Mouse (Mus musculus): ENCODE data around the gene Scgb2a2. TPM values are rescaled to one million over a fixed set of nuclear protein-coding genes. Genes with fewer than 3 reads are reported as not detected.
"Not testable (repeated sequence)": the region's sequence is repeated elsewhere in the genome, so short reads cannot be mapped to it uniquely, and the experiment has no call there.

Gene Scgb2a2
- not detected for polyA plus RNA-seq (2017; shearing (Covaris generic))

GRCm38 (mm10) chr19:9847262-9847661 is at the start of gene Scgb2a2:
TSS of gene Scgb2a2 (plus strand) at chr19:9847562.
- ATAC-seq = no peak

DNA sequence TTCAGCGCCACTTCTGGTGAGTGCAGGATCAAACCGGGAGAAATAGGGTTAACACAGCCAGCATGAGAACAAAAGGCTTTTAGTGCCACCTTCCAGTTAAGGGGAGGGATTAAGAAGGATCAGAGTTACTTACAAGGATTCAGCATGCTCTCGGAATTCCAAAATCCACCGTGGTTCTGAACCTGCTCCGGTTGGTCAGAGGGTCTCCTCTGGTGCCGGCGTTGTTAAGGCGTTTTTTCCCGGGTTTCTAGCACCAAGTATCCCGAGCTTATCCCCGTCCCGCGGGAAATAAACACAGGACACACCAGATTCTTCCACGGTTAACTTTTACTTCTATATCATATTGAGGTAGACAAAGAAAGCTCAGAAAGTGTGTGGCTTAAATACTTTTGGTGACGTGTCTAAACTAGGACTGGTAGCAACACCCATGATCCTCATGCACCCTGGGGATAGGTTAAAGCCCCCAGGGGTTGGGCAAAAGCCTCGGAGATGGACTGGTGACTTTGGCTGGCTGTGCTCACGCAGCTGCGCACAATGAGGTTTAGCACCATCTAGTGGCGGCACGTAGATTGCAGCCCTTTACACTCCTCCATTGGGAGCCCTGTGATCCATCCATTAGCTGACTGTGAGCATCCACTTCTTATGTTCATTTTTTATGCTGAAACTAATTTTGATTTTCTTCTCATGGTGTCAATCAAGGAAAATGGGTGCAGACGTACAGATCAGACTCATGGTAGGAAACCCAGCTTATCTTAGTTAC is 10.6 kb upstream of the Scgb2a2 start:
- ATAC-seq = not testable (repeated sequence)

GRCm38 (mm10) chr19:9837341-9837715 is 10.0 kb upstream of the Scgb2a2 start:
- ATAC-seq = no peak

DNA sequence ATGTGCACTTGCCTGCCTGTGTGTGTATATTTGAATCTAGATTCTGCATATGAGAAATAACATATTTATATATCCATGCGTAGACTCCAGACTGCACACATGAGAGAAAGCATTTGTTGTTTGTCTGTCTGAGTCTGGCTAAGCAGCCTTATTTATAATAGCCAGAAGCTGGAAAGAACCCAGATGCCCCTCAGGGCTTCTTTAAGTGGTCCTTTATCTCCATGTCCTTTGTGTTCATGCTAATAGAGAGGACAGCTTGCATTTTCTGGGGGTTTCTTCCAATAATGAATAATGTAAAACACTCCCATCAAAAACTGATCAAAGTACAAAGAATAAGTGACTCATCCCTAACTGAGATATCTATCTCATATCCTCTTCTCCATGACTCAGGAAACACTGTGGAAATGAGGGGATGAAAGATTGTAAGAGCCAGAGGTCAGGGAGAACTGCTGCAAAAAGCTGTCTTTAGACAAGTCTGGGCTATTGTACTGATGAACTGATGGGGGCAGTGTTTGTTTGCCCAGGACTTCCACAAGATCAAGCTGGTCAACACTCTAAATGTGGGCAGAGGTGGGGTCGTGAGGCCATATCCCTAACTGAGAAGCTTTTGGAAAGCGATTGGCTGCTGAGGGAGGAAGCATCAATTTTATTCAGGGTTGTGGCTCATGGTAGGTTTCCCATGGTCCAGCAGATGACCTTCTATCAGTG is 2.2 kb downstream of the Scgb2a2 start:
- ATAC-seq = not testable (repeated sequence)

GRCm38 (mm10) chr19:9860821-9861220 is 13.5 kb downstream of the Scgb2a2 start:
- not testable (repeated sequence) for ATAC-seq

DNA sequence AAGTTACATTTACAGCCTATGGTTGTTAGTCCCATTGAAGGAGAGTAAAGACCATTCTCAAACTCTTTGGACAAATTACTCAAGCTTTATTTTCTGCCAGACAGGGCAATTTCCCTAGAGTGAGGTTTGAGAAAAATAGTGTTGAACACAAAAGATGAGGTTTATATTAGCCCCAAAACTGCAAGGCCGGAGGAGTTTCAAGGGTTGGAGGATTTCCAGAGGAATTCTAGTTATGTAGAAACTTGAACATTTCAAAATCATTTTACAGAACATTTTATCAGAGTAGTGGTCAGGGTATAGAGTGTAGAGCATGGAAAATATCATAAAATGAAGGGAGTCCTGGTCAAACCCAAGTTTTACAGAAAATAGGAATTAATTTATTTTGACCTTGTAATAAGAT is 17.5 kb downstream of the Scgb2a2 start:
- no peak for ATAC-seq

DNA sequence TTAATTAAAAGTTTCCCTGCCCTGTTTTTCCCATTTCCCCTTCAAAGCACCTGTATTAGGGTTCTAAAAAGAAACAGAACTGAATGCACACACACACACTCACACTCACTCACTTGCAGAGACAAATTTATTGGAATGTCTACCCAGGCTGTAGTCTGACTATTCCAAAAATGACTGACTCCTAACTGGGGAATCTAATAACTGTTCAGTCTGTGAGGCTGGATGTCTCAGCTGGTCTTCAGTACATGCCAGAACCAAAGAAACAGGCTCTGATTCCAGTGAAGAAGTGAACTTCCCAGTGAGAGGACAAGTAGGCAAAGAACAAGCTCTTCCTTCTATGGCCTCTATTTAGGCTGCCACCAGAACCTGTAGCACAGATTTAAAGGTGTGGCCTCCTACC is 18.1 kb downstream of the Scgb2a2 start:
- no peak for ATAC-seq

DNA sequence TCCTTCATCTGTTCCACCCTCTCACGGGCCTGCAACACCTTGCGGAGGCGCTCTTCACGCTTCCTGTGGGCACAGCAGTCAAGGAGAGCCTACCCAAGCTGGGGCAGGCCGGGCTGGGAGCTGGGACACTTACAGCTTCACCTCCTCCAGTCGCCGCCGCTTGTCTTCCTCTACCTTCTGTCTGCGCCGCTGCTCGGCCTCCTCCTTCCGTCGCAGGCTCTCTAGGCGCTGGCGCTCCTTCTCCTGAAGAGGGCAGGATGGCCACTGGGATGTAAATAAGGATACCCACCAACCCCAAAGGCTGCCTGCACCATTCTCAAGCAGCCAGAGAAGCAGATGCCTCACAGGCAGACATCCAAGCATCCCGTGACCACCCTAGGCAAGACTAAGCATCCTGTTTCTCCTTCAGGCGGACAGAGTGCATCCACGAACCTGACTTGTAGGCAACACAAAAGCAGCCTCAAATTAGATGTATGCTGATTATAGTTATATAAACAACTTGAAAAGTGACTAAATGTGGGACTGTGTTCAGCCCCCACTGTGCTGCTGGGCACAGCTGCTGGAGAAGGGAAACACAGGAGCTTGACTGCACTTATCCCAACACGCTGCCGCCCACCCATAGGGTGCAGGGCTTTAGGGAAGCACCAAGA is 30.9 kb downstream of the Scgb2a2 start:
- ATAC-seq = no peak

DNA sequence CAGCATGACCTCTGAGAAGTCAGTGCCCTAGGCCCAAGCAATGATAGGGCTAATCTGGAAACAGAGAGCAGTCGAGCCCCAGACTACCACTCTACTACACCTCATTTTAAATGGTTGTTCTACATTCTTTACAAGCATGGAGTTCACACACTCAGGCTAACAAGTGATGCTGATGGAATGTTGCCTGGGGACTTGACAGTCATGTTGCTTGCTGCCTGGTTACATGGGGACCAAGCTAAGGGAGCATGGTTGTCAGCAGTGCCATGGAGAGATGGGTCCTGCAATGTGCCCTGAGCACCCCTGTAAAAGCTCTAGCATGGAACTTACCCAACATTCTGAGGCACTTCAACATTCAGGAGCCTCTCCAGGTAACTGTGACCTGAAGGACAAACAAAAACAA is 39.0 kb downstream of the Scgb2a2 start:
- ATAC-seq = no peak

GRCm38 (mm10) chr19:9886771-9887170 is 39.4 kb downstream of the Scgb2a2 start:
- no peak for ATAC-seq

DNA sequence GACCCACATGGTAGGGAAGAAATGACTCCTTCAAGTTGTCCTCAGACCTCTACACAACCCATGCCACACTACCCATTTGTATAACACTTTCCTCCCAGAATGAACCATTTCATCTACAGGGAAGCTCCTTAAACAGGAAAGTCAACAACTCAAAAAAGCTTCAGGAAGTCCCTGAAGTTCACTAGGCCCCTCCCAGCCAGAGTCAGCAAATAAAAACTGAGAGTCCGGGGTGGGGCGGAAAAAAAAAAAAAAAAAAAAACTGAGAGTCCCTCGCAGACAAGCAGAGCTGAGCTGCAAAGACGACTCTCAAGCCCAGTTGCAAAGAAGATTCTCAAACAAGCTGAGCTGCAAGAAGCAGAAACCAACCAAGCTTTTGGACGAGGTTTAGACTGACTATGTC is 48.7 kb downstream of the Scgb2a2 start:
- ATAC-seq = no peak

DNA sequence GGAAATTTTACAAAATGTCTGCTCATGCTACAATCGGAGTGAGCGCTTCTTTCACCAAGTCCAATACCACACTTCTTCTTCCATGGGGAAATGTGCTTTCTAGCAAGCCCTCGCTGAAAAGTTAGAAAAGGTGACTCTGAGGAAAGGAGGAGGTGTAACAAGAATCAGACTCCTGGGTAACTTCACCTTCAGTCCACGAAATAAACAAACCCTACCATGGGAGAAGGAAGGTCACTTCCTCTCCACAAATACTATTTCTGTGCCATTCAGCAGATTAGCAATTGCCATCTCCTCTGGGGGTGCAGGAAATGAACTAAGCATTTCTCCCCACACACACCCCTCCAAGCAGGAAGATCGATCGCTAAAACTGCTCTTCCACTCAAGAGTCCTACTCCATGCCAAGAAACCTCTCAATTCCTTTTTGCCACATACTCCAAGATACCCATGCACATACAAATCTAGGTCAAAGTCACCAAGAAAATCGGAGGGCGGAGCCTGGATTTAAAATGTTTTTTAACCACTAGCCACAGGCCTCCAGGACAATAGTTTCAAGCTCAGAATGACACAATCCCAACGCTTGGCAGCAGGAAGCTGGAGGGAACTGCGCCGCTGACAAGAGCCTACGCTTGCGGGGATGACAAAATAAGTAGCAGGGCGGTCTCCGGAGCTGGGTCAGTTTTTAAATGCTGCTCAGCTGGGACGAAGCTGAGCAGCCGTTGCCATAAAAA is 51.1 kb downstream of the Scgb2a2 start:
- ATAC-seq = no peak

DNA sequence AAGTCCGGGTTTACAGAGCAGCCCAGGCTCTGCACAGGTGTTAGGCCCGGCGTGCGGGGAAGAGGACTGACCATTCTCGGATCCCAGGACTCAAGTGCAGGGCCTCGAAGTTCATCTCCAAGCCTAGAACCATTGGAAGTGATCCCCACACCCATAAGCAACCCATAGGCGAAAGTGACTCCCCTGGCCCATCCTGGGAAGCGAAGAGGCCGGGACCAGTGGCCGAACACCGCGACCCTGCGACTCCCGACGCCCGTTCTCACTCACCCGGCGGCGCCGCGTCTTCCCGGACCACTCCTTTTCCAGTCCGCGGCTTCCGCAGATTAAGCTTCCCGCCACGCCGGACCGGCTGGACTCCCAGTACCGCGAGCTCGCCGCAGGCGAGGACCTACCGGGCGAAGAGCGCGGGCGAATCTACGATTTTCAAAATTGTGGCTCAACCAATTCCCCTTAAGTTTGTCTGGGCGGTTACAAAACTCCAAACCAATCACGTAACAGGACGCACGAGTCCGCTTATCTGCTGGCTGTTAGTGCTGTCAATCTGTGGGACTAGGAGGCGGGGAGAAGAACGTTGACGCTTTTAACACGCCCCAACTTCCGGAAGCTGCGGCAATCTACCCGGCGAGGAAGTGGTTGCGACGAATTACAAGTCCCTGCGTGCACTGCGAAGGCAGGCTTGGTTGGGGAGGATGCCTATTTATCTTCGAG is 51.9 kb downstream of the Scgb2a2 start, which contains the start of gene Incenp:
TSS of gene Incenp (minus strand) at position 480 of the 708 bp plus-strand sequence.
- ATAC-seq = peak; percentile 99

DNA sequence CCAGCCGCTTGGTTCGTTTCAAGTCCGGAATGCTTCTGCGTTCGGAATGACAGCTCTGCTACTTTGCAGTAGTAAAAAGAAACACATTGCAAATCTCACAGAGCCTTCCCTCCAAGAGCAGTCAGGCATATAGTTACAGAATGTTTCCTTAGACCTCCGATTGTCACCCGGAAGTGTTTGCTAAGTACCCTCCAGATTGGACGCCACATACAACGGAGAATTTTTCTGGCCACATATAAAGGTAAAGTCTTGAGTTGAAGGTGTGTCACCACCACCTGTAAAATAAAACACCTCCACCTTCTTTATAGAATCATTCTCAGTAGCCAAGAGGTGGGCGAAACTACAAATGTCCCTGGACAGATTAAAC is 52.4 kb downstream of the Scgb2a2 start:
- ATAC-seq = peak; percentile 26

- not testable (repeated sequence) for ATAC-seq
Measured at GRCm38 (mm10) chr19:9900696-9901095, 53.3 kb downstream of the Scgb2a2 start.

Other genes with a start within 250 kb of the Scgb2a2 start
- gene Incenp, start 52.0 kb downstream of the Scgb2a2 start, polyA plus RNA-seq (2017; shearing (Covaris generic)) = 10 to 100 TPM; 12.8 to 17.5 TPM
- 1,000 to 10,000 TPM; 2,170 to 2,387 TPM for gene Fth1, start 133.0 kb downstream of the Scgb2a2 start, polyA plus RNA-seq (2017; shearing (Covaris generic))
- under 1 TPM; 0.29 to 0.31 TPM for gene Best1, start 154.1 kb downstream of the Scgb2a2 start, polyA plus RNA-seq (2017; shearing (Covaris generic))
- not detected for gene Rab3il1, start 154.1 kb downstream of the Scgb2a2 start, polyA plus RNA-seq (2017; shearing (Covaris generic))
- not detected for gene Fads3, start 194.0 kb downstream of the Scgb2a2 start, polyA plus RNA-seq (2017; shearing (Covaris generic))

Data from CD4-positive, CD25-positive, alpha-beta regulatory T cell, adult 4 months (primary cell).